Comparison of ENCODE assay signal across 8 mouse cellular contexts in the genomic region with DNA sequence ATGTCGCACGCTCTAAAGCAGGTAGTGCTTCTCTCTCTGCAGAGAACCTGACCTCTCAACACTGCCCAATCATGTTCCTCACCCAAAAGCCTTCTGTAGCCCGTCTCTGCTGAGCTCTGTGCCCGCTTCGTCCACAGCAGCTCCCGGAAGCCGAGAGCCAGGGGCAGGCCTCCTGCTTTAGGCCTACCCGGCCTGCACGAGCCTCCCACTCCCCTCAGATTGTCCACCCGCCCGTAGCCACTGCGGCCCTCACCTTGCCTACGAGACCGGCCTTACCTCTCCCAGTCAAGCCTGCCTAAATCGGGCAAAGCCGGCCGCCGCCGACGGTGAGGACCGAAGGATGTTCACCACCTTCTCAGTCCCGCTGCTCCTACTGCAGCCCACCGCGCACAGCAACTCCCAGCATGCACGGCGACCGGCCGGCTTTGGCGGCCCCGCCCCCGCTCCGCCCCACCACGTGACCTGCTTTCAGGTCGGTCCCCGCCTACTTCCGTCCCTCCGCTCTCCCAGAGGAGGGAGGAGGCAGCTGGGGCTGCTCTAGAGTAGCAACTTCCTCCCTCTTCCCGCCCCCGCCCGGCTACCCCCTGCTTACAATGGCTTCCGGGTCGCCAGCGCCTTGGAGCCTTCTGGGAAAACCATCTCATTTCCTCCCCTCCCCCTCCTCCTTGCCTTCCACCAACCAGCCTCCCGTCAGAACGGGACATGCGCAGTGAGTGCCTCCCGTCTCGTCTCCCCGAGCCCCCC. TPM values are rescaled to one million over a fixed set of nuclear protein-coding genes. Genes with fewer than 3 reads are reported as not detected.
DNase-seq lines count a peak whose midpoint lies in the region; ATAC-seq and TF ChIP-seq lines count a peak whose summit lies in the region.

TSS of gene Mbd5 (plus strand) at position 668 of the 744 bp plus-strand sequence.

- no peaks in the 10 kb centered on the region for H3K9me3 ChIP-seq in G1E (replicated peaks)
- no peaks in the 10 kb centered on the region for H3K9me3 ChIP-seq in forebrain, embryonic 16.5 days (ENCODE audit: control insufficient read depth, low read length)
- H3K9me3 ChIP-seq in lung, embryonic 14.5 days (ENCODE audit: low read depth, low read length), result no peaks in the 10 kb centered on the region

- no peak for TF ChIP-seq CTCF in G1E (IDR thresholded peaks at IDR 0.05; ENCODE audit: low read depth, low read length)
- no peak for TF ChIP-seq CTCF in layer of hippocampus, adult 2 months (conservative IDR thresholded peaks at IDR 0.05)
- no peak for TF ChIP-seq CTCF in lung, embryonic 14.5 days (IDR thresholded peaks at IDR 0.05; ENCODE audit: low read depth)
- TF ChIP-seq CTCF in olfactory bulb, adult 2 months (IDR thresholded peaks at IDR 0.05; ENCODE audit: insufficient read depth, low read depth, low read length), result no peak
- no peak; the same call in 1 of the 2 replicates for TF ChIP-seq CTCF in thymus, adult 2 months (IDR thresholded peaks at IDR 0.05; ENCODE audit: borderline replicate concordance, control insufficient read depth, extremely low read depth, insufficient read depth, low read length, poor library complexity)

- peak; percentile 86 for DNase-seq in G1E (ENCODE audit: low spot score)
- peak; percentile 96 to 99 for DNase-seq in cerebellum, adult 18-20 months
- peak; percentile 96 to 98 for DNase-seq in heart, postnatal 36 days
- peak; percentile 97 to 99 for DNase-seq in layer of hippocampus, adult 2 months (ENCODE audit: low spot score in 2 of 2)
- DNase-seq in lung, embryonic 14.5 days, result peak; percentile 96
- peak; percentile 99 for DNase-seq in thymus, adult 2 months

- WGBS in forebrain, embryonic 16.5 days, result under 1% methylated on average over 41 of the region's 49 CpGs
- 1% methylated on average over 49 of the region's 49 CpGs for WGBS in lung, embryonic 14.5 days
- WGBS in olfactory bulb, adult 2 months, result under 1% methylated on average over 48 of the region's 49 CpGs
- WGBS in thymus, adult 2 months, result under 1% methylated on average over 49 of the region's 49 CpGs

- H3K4me1 ChIP-seq in G1E (ENCODE audit: insufficient read depth, low read depth, low read length), result peaks cover 9% of the 10 kb centered on the region
- peaks cover 13% of the 10 kb centered on the region for H3K4me1 ChIP-seq in forebrain, embryonic 16.5 days (replicated peaks; ENCODE audit: control insufficient read depth, insufficient read depth, low read length)
- peaks cover 4% of the 10 kb centered on the region; the same call in 1 of the 2 replicates for H3K4me1 ChIP-seq in lung, embryonic 14.5 days (ENCODE audit: insufficient read depth)
- no peaks in the 10 kb centered on the region for H3K4me1 ChIP-seq in olfactory bulb, adult 2 months (ENCODE audit: control insufficient read depth, insufficient read depth, low read length)
- H3K4me1 ChIP-seq in thymus, adult 2 months (replicated peaks; ENCODE audit: control insufficient read depth, insufficient read depth, low read length), result no peaks in the 10 kb centered on the region

- no peaks in the 10 kb centered on the region for H3K27me3 ChIP-seq in G1E (ENCODE audit: insufficient read depth, low read length)
- no peaks in the 10 kb centered on the region for H3K27me3 ChIP-seq in forebrain, embryonic 16.5 days (replicated peaks; ENCODE audit: control insufficient read depth, insufficient read depth, low read length)
- H3K27me3 ChIP-seq in lung, embryonic 14.5 days (ENCODE audit: insufficient read depth, low read length), result no peaks in the 10 kb centered on the region
- H3K27me3 ChIP-seq in thymus, adult 2 months (ENCODE audit: control insufficient read depth, insufficient read depth, low read length), result no peaks in the 10 kb centered on the region

- ATAC-seq in G1E (ENCODE audit: extremely low read depth, insufficient number of reproducible peaks, low FRiP score, poor library complexity, severe bottlenecking), result peak; percentile 97
- peak; percentile 98 for ATAC-seq in forebrain, embryonic 16.5 days
- ATAC-seq in lung, embryonic 14.5 days (ENCODE audit: insufficient read depth), result peak; percentile 99

- H3K27ac ChIP-seq in forebrain, embryonic 16.5 days (ENCODE audit: low read length), result peak within 1 kb of the TSS; percentile 95
- H3K27ac ChIP-seq in layer of hippocampus, adult 2 months, result peak within 1 kb of the TSS; percentile 98
- H3K27ac ChIP-seq in lung, embryonic 14.5 days (ENCODE audit: low read depth), result peak within 1 kb of the TSS; percentile 94
- H3K27ac ChIP-seq in olfactory bulb, adult 2 months (ENCODE audit: insufficient read depth, low read depth, low read length), result peak within 1 kb of the TSS; percentile 100
- peak within 1 kb of the TSS; percentile 93 for H3K27ac ChIP-seq in thymus, adult 2 months (ENCODE audit: control insufficient read depth, insufficient read depth, low read length)

- peak; percentile 86 for TF ChIP-seq POLR2A in olfactory bulb, adult 2 months (IDR thresholded peaks at IDR 0.05; ENCODE audit: insufficient read depth, low read depth, low read length)
- peak; percentile 92 for TF ChIP-seq POLR2A in thymus, adult 2 months (IDR thresholded peaks at IDR 0.05; ENCODE audit: control insufficient read depth, extremely low read depth, insufficient read depth, low read length, poor library complexity)

- H3K4me2 ChIP-seq in forebrain, embryonic 16.5 days (ENCODE audit: low read length), result peak within 1 kb of the TSS; percentile 95
- peak within 1 kb of the TSS; percentile 74 for H3K4me2 ChIP-seq in lung, embryonic 14.5 days

- peak within 1 kb of the TSS; percentile 95 for H3K4me3 ChIP-seq in G1E (ENCODE audit: low read depth, low read length)
- H3K4me3 ChIP-seq in forebrain, embryonic 16.5 days (replicated peaks; ENCODE audit: low read length), result peak within 1 kb of the TSS; percentile 62
- H3K4me3 ChIP-seq in layer of hippocampus, adult 2 months, result peak within 1 kb of the TSS; percentile 86
- peak within 1 kb of the TSS; percentile 94 for H3K4me3 ChIP-seq in lung, embryonic 14.5 days (ENCODE audit: low read depth, low read length)
- H3K4me3 ChIP-seq in olfactory bulb, adult 2 months (ENCODE audit: insufficient read depth, low read depth, low read length), result peak within 1 kb of the TSS; percentile 95
- peak within 1 kb of the TSS; percentile 89 for H3K4me3 ChIP-seq in thymus, adult 2 months (ENCODE audit: control insufficient read depth, insufficient read depth, low read length)

- no peaks in the 10 kb centered on the region for H3K36me3 ChIP-seq in G1E (replicated peaks)
- no peaks in the 10 kb centered on the region for H3K36me3 ChIP-seq in forebrain, embryonic 16.5 days (ENCODE audit: control insufficient read depth, insufficient read depth)
- no peaks in the 10 kb centered on the region for H3K36me3 ChIP-seq in lung, embryonic 14.5 days (ENCODE audit: insufficient read depth)
- H3K36me3 ChIP-seq in thymus, adult 2 months (ENCODE audit: control insufficient read depth, insufficient read depth, low read length), result no peaks in the 10 kb centered on the region

- peak within 1 kb of the TSS; percentile 88 for H3K9ac ChIP-seq in forebrain, embryonic 16.5 days (replicated peaks; ENCODE audit: low read depth, low read length)
- peak within 1 kb of the TSS; percentile 93 for H3K9ac ChIP-seq in lung, embryonic 14.5 days

- intact Hi-C loops in heart, postnatal 36 days (cut with DNase I), result loop anchor here (5.0 kb wide), 2 partner anchors 137 to 503 kb away; partner anchors contain the start of genes Acvr2a and Epc2

RNA-seq across cellular contexts. Expression of gene Mbd5, which starts in this region (rescaled TPM):
- total RNA-seq in G1E (2014; fragmentation: Nextera tagmentation) (45.8 and 48.0 TPM in 2 replicates), G1E (2017) (13.4 and 15.2 TPM in 2 replicates)
- polyA plus RNA-seq in G1E (2012), result 0.92 and 1.0 TPM in 2 replicates
- 36.8 and 40.1 TPM in 2 replicates for polyA plus RNA-seq in forebrain, embryonic 16.5 days (2015; fragmentation: Nextera tagmentation; extraction: Ambion mirVana)
- 10 to 100 TPM; 30.8 to 39.1 TPM for total RNA-seq in heart, postnatal 36 days (2021)
- 100 to 1,000 TPM; 134 to 135 TPM for total RNA-seq in layer of hippocampus, adult 2 months (2021)
- polyA plus RNA-seq in lung, embryonic 14.5 days (2014; fragmentation: Nextera tagmentation; extraction: Ambion mirVana), result 29.0 and 29.8 TPM in 2 replicates
- polyA plus RNA-seq in olfactory bulb, adult 2 months (2012; ENCODE audit: insufficient read depth, insufficient read length, low replicate concordance, missing spikeins), result not detected in 2 replicates
- 10.0 and 10.7 TPM in 2 replicates for polyA plus RNA-seq in thymus, adult 2 months (2012; rRNA removed)

Comparison
In these comparisons a context has a peak if more than half of its experiments do, and no peak if none do; other contexts are left out.
1. Peak in every context shown above with its lines: DNase-seq, ATAC-seq, H3K4me3 ChIP-seq and H3K27ac ChIP-seq.